Mouse (Mus musculus): ENCODE data around the gene Ppfibp1. TPM values are rescaled to one million over a fixed set of nuclear protein-coding genes. Genes with fewer than 3 reads are reported as not detected.
A peak's percentile ranks its signal among the peaks of the same experiment; 100 is the strongest.

Gene Ppfibp1
- polyA plus RNA-seq, 1 experiment from 2014 or later: 19.4 TPM

GRCm38 (mm10) chr6:147018364-147018763, 130.1 kb downstream of the Ppfibp1 start:
- no peaks in the 10 kb centered on the region for H3K4me1 ChIP-seq
- no peak for ATAC-seq (replicated peaks)
- WGBS: 93% methylated on average over 5 of the region's 5 CpGs
- H3K27ac ChIP-seq (replicated peaks): no peak overlapping the region
- no peaks in the 10 kb centered on the region for H3K27me3 ChIP-seq
- no peak overlapping the region for H3K9ac ChIP-seq (replicated peaks)
- no peak overlapping the region for H3K4me2 ChIP-seq (replicated peaks)
- no peaks in the 10 kb centered on the region for H3K36me3 ChIP-seq
- no peaks in the 10 kb centered on the region for H3K9me3 ChIP-seq
- H3K4me3 ChIP-seq: no peak overlapping the region

GRCm38 (mm10) chr6:147021181-147021580, 132.9 kb downstream of the Ppfibp1 start:
- H3K9ac ChIP-seq (replicated peaks): no peak overlapping the region
- no peak overlapping the region for H3K4me2 ChIP-seq (replicated peaks)
- no peaks in the 10 kb centered on the region for H3K27me3 ChIP-seq
- no peaks in the 10 kb centered on the region for H3K36me3 ChIP-seq
- WGBS: 94% methylated on average over 5 of the region's 5 CpGs
- no peaks in the 10 kb centered on the region for H3K4me1 ChIP-seq
- no peaks in the 10 kb centered on the region for H3K9me3 ChIP-seq
- no peak for ATAC-seq (replicated peaks)
- no peak overlapping the region for H3K4me3 ChIP-seq
- H3K27ac ChIP-seq (replicated peaks): no peak overlapping the region

GRCm38 (mm10) chr6:147022375-147023132, 134.3 kb downstream of the Ppfibp1 start:
- ATAC-seq (replicated peaks): no peak
- Histone ChIP-seq H3K9me3 (no peaks in the 10 kb centered on the region), H3K4me3 (no peak overlapping the region), H3K36me3 (no peaks in the 10 kb centered on the region), H3K27me3 (no peaks in the 10 kb centered on the region), H3K27ac (replicated peaks) (no peak overlapping the region), H3K9ac (replicated peaks) (no peak overlapping the region), H3K4me2 (replicated peaks) (no peak overlapping the region), H3K4me1 (no peaks in the 10 kb centered on the region)
- 86% methylated on average over 16 of the region's 16 CpGs for WGBS

DNA sequence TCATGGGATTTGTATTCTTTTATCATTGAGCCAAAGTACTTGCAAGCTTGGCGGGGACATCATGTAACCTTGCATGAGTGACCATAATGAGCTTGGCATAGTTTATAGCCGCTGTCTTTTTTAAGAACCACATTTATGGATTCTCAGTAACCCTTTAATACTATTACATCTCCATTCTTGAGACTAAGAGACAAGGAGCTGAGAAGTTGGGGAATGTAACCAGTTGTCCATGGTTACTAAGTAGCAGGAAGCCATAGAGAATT, 134.8 kb downstream of the Ppfibp1 start:
- Histone ChIP-seq H3K27ac (replicated peaks) (no peak overlapping the region), H3K9me3 (no peaks in the 10 kb centered on the region), H3K27me3 (no peaks in the 10 kb centered on the region), H3K4me2 (replicated peaks) (no peak overlapping the region), H3K4me1 (no peaks in the 10 kb centered on the region), H3K36me3 (no peaks in the 10 kb centered on the region), H3K4me3 (no peak overlapping the region), H3K9ac (replicated peaks) (no peak overlapping the region)
- WGBS: 86% methylated on average over 2 of the region's 2 CpGs
- no peak for ATAC-seq (replicated peaks)

GRCm38 (mm10) chr6:147023568-147023967, 135.3 kb downstream of the Ppfibp1 start:
- no peak for ATAC-seq (replicated peaks)
- H3K36me3 ChIP-seq: no peaks in the 10 kb centered on the region
- no peak overlapping the region for H3K4me2 ChIP-seq (replicated peaks)
- H3K9me3 ChIP-seq: no peaks in the 10 kb centered on the region
- H3K27me3 ChIP-seq: no peaks in the 10 kb centered on the region
- no peak overlapping the region for H3K27ac ChIP-seq (replicated peaks)
- H3K4me1 ChIP-seq: no peaks in the 10 kb centered on the region
- no peak overlapping the region for H3K4me3 ChIP-seq
- no peak overlapping the region for H3K9ac ChIP-seq (replicated peaks)

DNA sequence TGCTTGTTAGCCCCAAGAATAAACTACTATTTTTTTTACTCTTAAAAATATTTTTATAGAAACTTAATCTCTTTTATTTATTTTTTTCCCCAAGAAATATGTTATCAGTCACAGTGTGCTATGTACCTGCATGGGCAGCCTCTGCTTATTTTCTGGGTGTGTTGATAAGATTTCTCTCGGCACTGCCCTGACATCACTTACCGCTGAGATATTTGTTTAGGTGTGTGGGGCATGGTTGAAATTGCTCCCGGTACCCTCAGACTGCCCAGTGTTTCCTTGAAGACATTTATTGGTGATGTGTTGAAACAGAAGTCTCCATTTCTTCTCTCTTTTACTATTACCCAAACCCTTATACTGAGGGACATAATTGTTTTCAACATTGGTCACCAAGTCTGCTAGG, 136.5 kb downstream of the Ppfibp1 start:
- H3K4me1 ChIP-seq: no peaks in the 10 kb centered on the region
- no peaks in the 10 kb centered on the region for H3K9me3 ChIP-seq
- H3K36me3 ChIP-seq: no peaks in the 10 kb centered on the region
- H3K27ac ChIP-seq (replicated peaks): no peak overlapping the region
- H3K9ac ChIP-seq (replicated peaks): no peak overlapping the region
- ATAC-seq (replicated peaks): no peak
- 90% methylated on average over 3 of the region's 3 CpGs for WGBS
- H3K4me3 ChIP-seq: no peak overlapping the region
- no peaks in the 10 kb centered on the region for H3K27me3 ChIP-seq
- H3K4me2 ChIP-seq (replicated peaks): no peak overlapping the region

DNA sequence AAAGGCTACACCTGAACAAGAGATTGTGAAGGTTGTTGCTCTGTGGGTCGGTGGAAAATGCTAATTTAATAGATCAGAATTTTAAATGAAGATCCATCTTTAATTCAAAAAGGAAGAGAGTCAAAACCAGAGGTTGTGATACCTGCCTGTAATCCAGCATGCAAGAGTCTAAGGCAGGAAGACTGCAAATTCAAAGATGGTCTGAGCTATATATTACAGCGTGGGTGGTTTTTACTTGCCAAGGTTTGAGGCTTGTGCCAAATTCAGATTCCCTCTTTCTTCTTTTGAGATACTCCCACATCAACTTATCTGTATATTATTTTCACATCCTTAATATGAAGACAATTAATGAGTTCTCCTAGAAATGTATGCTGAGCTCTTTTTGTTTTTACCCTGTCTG, 140.1 kb downstream of the Ppfibp1 start:
- Histone ChIP-seq H3K27ac (replicated peaks) (no peak overlapping the region), H3K4me2 (replicated peaks) (no peak overlapping the region), H3K9ac (replicated peaks) (no peak overlapping the region), H3K4me3 (no peak overlapping the region), H3K27me3 (no peaks in the 10 kb centered on the region), H3K9me3 (no peaks in the 10 kb centered on the region), H3K36me3 (no peaks in the 10 kb centered on the region), H3K4me1 (0 out of 2 replicates have a peak, but pooled peaks cover 5% of the 10 kb centered on the region)
- WGBS: 81% methylated on average over 2 of the region's 2 CpGs
- no peak for ATAC-seq (replicated peaks)

DNA sequence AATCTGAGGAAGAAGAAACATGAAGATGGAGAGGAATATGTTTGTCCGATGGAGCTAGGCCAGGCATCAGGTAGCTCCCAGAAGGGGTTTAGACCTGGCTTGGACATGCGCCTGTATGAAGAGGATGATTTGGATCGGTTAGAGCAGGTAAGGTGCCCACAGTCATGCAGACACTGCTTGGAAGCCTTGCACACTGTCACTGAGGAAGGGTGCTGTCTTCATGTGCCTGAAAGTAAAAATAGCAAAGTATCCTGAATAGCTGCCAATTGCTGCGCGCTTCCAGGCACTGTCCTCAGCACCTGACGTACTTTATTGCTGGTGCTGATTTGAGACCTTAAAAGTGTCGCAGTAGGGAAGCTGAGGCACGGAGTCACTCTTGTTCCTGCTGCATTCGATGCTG, 141.3 kb downstream of the Ppfibp1 start:
- WGBS: 87% methylated on average over 9 of the region's 9 CpGs
- 0 out of 2 replicates have a peak, but pooled peaks cover 5% of the 10 kb centered on the region for H3K4me1 ChIP-seq
- H3K4me2 ChIP-seq (replicated peaks): no peak overlapping the region
- H3K27me3 ChIP-seq: no peaks in the 10 kb centered on the region
- no peaks in the 10 kb centered on the region for H3K36me3 ChIP-seq
- H3K9me3 ChIP-seq: no peaks in the 10 kb centered on the region
- no peak overlapping the region for H3K27ac ChIP-seq (replicated peaks)
- no peak overlapping the region for H3K4me3 ChIP-seq
- H3K9ac ChIP-seq (replicated peaks): no peak overlapping the region
- no peak for ATAC-seq (replicated peaks)

GRCm38 (mm10) chr6:147030096-147030885, 142.0 kb downstream of the Ppfibp1 start:
- WGBS: 66% methylated on average over 15 of the region's 15 CpGs
- no peak overlapping the region for H3K4me2 ChIP-seq (replicated peaks)
- 0 out of 2 replicates have a peak, but pooled peaks have one; percentile 48 for ATAC-seq (replicated peaks)
- no peak overlapping the region for H3K27ac ChIP-seq (replicated peaks)
- no peak overlapping the region for H3K9ac ChIP-seq (replicated peaks)
- 0 out of 2 replicates have a peak, but pooled peaks cover 5% of the 10 kb centered on the region for H3K4me1 ChIP-seq
- H3K27me3 ChIP-seq: no peaks in the 10 kb centered on the region
- H3K4me3 ChIP-seq: no peak overlapping the region
- H3K9me3 ChIP-seq: no peaks in the 10 kb centered on the region
- no peaks in the 10 kb centered on the region for H3K36me3 ChIP-seq

DNA sequence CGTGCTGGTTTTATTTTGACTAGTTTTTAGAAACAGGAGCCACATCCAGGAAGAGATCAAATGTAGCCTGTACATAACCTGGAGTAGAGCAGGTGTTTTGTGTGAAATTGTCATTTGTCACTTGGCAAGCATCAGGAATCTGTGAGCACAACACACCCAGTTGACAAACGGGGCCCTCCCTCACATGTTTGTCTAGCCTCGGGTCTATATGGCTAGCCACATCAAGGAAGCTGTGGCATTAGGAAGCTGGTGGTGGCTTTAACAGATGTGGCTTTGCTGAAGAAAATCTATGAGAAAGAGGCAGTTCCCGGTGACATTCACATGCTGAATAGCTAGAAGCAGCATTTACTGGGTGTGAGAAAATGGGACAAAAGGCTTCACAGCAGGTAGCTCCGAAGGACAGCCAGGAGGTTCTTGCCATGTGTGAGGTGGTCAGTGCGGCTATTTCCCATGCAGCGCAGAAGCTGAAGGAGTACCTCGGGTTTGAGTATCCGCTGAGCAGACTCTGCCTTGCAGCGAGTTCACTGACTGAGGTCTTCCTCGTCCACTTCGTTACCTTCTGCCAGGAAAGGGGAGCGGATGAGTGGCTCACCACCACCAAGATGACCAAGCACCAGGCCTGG, 144.1 kb downstream of the Ppfibp1 start, which contains the start of gene Rep15:
Rep15 (plus strand) TSS at position 282 of the 623 bp plus-strand sequence.
- H3K9me3 ChIP-seq: no peaks in the 10 kb centered on the region
- WGBS: 31% methylated on average over 13 of the region's 13 CpGs
- no peak for ATAC-seq (replicated peaks)
- no peaks in the 10 kb centered on the region for H3K27me3 ChIP-seq
- no peak within 1 kb of the TSS for H3K4me3 ChIP-seq
- H3K27ac ChIP-seq (replicated peaks): no peak within 1 kb of the TSS
- H3K36me3 ChIP-seq: no peaks in the 10 kb centered on the region
- H3K4me1 ChIP-seq: 0 out of 2 replicates have a peak, but pooled peaks cover 5% of the 10 kb centered on the region
- no peak within 1 kb of the TSS for H3K4me2 ChIP-seq (replicated peaks)
- H3K9ac ChIP-seq (replicated peaks): no peak within 1 kb of the TSS

DNA sequence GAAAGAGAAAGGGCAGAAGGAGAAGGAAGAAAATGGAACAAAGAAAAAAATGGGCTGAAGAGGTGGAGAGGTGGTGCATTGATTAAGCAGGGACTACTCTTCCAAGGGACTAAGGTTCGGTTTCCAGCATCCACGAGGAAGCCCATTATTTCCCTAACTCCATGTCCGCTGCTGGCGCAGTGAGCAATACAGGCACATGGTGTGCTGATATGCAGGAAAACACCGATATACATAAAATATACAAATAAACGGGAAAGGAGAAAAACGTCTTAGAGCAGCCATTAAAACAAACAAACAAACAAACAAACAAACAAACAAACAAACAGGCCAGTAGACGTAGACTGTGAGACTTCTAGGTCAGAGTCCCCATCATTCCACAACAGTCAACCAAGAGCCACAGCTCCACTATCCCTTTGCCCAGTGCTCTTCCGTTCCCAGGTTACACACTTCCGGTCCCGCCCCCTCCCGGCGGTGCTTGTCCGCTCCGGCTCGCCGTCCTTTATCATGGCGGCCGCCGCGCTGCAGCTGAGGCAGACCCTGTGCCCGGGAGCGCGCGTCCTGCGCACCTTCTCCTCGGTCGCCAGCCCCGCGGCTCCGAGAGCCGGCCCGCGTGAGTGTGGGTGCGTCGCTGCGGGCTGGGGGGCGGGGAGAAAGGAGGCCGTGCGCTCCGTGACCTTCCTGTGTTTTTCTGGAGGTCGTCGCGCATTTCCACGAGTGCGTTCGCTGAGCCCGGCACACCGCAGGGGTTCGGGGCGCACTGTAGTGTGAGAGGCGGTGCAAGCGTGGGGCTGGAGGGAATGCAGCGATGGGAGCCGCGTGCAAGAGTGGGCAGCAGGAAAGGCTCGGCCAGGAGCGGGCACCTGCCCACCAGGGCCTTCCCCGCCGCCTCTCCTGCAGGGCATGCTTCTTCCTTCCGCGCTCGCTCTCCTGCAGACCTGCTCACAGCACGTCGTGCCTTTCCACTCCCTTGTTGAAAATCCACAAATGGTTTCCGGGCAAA, 154.3 kb downstream of the Ppfibp1 start, which contains the start of gene Mrps35:
Mrps35 (plus strand) TSS at position 474 of the 1,000 bp plus-strand sequence.
- WGBS: 2% methylated on average over 66 of the region's 66 CpGs
- Histone ChIP-seq H3K27me3 (no peaks in the 10 kb centered on the region), H3K27ac (replicated peaks) (peak within 1 kb of the TSS; percentile 85), H3K4me3 (peak within 1 kb of the TSS; percentile 93), H3K4me1 (peaks cover 21% of the 10 kb centered on the region), H3K36me3 (peaks cover 13% of the 10 kb centered on the region), H3K4me2 (replicated peaks) (peak within 1 kb of the TSS; percentile 74), H3K9ac (replicated peaks) (peak within 1 kb of the TSS; percentile 88), H3K9me3 (no peaks in the 10 kb centered on the region)
- ATAC-seq (replicated peaks): peak; percentile 100
